Mouse (Mus musculus): Measurements from ENCODE around the gene Lgals8. TPM values are rescaled to one million over a fixed set of nuclear protein-coding genes. Genes with fewer than 3 reads are reported as not detected.
A peak's percentile ranks its signal among the peaks of the same experiment; 100 is the strongest.

The Lgals8 gene
- polyA plus RNA-seq, 1 experiment = 40.1 TPM

GRCm38 (mm10) chr13:12460881-12461729 lies 3.6 kb downstream of the Lgals8 start:
- no peak for DNase-seq (ENCODE audit: low read depth)

DNA sequence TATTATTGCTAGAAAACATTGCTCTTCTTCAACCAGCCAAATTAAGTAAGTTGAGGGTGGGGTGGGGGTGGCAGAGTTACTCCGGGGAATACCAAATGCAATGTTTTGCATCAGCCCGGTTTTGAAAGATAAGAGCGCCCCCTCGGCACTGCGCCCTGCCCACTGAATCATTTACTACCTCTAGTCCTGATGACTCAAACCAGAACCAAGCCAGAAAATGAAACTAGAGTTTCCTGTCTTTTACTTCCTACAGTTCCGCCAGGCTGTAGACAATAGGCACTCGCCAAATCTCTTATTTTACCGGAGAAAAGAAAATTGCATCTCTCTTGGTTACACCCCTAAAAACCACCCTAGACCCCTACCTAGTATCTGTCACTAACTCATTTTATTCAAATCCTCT lies 4.3 kb downstream of the Lgals8 start:
- DNase-seq (ENCODE audit: low read depth) = no peak

DNA sequence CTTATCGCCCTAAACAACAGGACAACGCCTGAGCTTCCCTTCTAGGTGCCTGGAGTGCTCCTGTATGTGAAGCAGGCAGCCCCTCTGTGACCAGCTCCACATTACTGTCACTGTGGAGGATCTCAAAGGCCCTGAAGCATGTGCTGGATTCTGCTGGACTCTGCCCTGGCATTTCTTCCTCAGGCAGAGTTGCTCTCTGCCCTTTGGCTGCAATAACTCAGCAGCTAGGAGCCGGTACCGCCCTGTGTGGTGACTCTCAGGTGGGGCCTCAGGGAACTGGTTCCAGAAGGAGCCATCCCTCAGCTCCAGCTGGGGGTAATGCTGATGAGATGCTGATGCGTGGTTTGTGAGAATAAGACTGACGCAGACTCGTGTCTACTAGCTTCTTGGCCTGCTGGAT lies 8.0 kb downstream of the Lgals8 start:
- no peak for DNase-seq (ENCODE audit: low read depth)

- DNase-seq (ENCODE audit: low read depth) = no peak
Observed at GRCm38 (mm10) chr13:12454686-12455390, 9.9 kb downstream of the Lgals8 start.

DNA sequence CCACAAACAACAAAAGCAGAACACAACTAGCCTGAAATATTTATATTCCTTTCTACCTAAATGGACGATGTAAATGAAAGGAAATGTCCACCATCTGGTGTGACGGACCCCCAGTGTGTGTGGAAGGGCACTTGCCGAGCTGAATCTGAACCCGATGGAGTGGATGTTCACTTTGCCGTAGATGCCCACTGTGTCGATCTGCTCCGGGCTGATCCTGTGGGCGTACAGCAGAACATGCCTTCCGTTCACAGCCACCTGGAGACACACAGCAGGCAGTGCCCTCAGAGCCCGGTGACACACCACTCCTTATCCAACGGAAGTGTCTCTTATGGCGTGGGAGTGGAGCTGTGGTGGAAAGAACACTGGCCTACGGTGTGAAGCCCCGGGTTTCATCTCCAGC lies 11.6 kb downstream of the Lgals8 start:
- no peak for DNase-seq (ENCODE audit: low read depth)

DNA sequence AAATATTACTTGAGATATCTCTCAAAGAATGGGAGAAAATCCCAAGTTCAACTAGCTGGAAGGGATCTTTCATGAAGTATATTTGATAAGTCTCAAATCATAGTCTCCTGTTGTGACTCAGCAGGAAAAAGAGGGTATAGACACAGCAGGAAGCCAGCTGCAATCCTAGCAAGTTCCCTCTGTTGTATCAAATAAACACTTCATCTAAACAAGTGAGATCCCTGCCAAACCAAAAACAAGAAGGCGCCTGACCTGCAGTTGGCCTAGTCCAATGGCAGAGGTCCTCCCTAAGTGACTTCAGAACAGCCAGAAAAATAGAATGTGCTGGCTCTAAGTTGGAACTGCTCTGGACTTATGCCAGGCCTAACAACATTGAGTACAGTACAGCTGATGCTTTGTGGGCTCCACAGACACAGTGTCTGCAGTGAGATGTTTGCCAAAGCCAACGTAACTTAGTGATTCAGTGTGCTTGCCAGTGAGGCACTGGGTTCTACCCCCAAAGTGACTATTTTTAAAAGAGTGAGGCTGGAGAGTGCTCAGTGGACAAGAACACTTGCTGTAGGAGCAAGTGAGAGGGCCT lies 22.6 kb downstream of the Lgals8 start:
- no peak for DNase-seq (ENCODE audit: low read depth)

DNA sequence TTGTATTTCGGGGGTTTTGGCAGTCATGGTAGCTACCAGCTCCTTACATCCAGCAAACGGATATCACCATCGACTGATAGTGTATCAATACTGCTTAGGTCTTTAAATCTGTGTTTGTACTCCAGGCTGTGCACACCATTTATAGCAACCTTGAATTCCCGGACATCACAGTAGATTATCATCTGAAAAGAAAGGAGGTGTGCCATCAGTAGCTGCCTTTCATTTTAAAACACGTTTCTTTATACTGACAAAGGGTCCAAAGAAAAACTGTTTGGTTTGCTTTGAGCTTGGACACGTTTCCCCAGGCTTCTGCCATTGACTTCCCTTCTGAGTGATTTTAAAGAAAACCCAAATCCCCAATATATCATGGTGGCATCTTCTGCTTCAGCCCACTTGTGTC lies 23.9 kb downstream of the Lgals8 start:
- DNase-seq (ENCODE audit: low read depth) = no peak

DNA sequence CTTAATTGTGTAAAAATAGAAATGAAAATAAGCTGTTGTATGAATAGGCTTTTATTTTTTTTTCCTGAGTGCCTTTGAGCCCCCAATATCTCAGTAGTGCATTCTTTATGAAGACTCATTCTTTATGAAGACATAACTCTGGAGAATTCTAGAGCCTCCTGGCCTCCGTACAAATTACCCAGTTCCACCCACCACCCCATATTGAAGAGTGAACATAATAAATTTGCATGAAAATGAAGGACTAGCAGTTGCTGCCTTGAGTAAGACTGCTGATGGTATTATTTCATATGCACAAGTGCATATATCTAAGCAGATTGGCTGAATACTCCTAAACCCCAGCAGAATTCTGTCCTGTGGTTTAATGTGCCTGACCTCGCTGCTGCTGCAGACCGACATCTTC lies 25.2 kb downstream of the Lgals8 start:
- no peak for DNase-seq (ENCODE audit: low read depth)

- DNase-seq (ENCODE audit: low read depth) = no peak
Observed at GRCm38 (mm10) chr13:12433843-12434242, 30.9 kb downstream of the Lgals8 start.

GRCm38 (mm10) chr13:12428556-12428955 lies 36.2 kb downstream of the Lgals8 start:
- DNase-seq (ENCODE audit: low read depth) = no peak

GRCm38 (mm10) chr13:12420596-12420995 lies 44.1 kb downstream of the Lgals8 start:
- no peak for DNase-seq (ENCODE audit: low read depth)

GRCm38 (mm10) chr13:12412016-12412415 lies 52.7 kb downstream of the Lgals8 start:
- DNase-seq (ENCODE audit: low read depth) = no peak

DNA sequence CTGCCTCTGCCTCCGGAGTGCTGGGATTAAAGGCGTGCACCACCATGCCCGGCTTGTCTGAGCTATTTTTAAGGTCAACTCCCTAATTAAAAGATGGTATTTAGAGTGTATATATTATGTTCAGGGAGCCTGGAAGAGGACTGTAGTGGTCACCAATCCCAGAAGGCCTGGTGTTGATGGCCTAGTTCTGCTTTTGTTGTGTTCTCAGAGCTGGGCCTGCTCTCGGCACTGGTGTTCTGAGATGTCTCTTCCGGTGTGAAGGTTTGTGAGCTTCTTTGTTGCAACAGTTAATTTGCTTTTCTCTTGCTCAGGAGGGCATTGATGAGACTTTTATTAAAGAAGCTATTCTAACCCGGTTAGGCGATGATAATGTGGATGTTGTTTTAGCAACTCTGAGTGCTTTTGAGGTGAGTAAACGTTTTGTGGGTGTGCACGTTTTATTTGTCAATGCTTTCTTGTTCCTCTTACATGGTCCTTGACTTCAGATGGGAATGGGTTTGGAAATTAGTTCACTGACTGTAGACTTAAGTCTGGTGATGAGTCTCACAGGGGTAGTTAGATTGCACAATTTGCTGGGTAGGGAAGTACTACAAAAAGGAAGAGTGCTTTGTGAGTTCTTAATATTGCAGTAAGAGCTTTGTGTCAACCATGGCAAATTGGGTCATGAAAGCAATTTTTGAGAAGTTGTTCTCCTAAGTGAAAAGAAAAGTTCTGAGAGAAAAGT lies 56.2 kb downstream of the Lgals8 start:
- DNase-seq (ENCODE audit: low read depth) = no peak

DNA sequence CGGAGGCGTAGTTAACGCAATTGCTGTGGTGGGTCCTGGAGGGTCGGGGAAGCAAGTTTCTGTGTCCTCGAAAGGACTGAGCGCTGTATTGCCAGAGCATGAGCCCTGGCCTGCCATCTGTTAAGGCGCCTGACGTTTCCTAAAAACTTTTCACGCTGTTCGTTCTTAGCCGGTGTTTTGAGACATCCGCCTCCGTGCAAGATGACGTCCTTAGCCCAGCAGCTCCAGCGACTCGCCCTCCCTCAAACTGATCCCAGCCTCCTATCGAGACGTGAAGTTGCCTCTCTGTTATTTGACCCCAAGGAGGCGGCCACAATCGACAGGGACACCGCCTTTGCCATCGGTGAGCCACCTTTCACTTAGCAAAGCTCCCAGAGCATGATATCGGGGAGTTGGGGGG lies 69.2 kb downstream of the Lgals8 start:
- DNase-seq (ENCODE audit: low read depth) = no peak

DNA sequence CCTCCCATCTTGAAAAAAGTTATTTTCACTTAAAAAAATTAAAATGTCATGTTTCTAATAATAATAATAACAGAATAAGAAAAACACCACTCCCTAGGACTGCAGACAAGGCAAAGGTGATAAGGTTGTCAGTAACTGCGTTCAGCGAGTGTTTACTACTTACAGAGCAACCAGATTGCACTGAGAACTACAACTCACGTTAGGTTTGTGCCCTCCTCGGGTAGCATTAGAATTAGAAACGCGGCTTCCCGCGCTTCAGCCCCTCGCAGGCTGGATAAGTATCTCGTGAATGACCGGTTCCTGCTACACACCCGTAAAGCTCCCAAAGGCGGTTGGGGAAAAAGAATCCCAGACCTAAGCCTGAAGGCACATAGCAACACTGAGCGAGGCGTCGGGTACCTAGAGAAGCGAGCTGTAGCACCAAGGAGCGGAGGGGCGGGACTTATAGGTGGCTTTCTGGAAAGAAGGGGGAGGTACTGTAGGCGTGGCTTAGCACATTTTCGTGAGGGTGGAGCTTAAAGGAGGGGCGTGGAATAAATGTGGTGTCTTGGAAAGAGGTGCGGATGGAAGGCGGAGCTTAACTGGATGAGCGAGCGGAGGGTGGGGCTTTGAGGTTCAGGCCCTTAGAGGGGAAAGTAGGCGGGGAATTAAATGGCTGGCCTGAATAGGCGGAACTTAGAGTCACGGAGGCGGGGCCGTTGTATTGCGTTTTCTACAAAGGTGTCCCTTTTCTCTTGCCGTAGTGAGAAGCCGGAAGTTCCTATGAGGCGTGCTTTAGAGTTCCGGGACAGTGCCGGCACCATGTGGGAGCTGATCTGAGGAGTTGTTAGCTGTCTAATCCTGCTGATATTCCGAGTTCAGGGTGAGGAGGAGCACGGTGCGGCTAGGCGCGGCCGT lies 69.9 kb downstream of the Lgals8 start, which contains the start of gene Heatr1:
Gene Heatr1, plus strand, starts transcription at position 419 of the 897 bp plus-strand sequence.
- DNase-seq (ENCODE audit: low read depth) = peak; percentile 96

Other genes starting within 250 kb of the Lgals8 start
- gene Mtr, start 206.8 kb downstream of the Lgals8 start, polyA plus RNA-seq (2012; rRNA removed) = 9.5 and 10.2 TPM in 2 replicates
- 0.62 and 1.5 TPM in 2 replicates for gene Actn2, start 124.2 kb downstream of the Lgals8 start, polyA plus RNA-seq (2012; rRNA removed)
- gene Heatr1, start 69.9 kb downstream of the Lgals8 start, polyA plus RNA-seq (2012; rRNA removed) = 20.9 and 22.6 TPM in 2 replicates
- gene Edaradd, start 55.5 kb upstream of the Lgals8 start, polyA plus RNA-seq (2012; rRNA removed) = 1.5 and 1.9 TPM in 2 replicates
- 5.5 and 10.5 TPM in 2 replicates for gene Ero1lb, start 100.9 kb upstream of the Lgals8 start, polyA plus RNA-seq (2012; rRNA removed)